Mouse (Mus musculus) embryonic facial prominence, embryonic 12.5 days (tissue): ENCODE measurements at regions not wholly inside any gene's neighbourhood (a gene's known extent, or its start where the extent isn't known, plus 50 kb on each side); places are given as distances from the start of the nearest gene placed in this dataset.

Experiments used
- ATAC-seq: fragments of 200-750 bp; cut with Nextera tagmentation; 2 replicates; pipeline ENCODE4 v1.8.0; 2017; ENCODE audit not compliant: insufficient number of reproducible peaks, insufficient read depth, low FRiP score, low TSS enrichment
- H3K27ac ChIP-seq: fragments of 300-500 bp; sonication (generic); 2 replicates; pipeline ENCODE4 v1.5.1; 2016; ENCODE audit warnings: mild to moderate bottlenecking
- H3K27me3 ChIP-seq: fragments of 300-500 bp; sonication (generic); 2 replicates; pipeline ENCODE4 v1.6.1; 2016; ENCODE audit warnings: mild to moderate bottlenecking, moderate library complexity
- H3K36me3 ChIP-seq: fragments of 300-500 bp; sonication (generic); 2 replicates; pipeline ENCODE4 v1.6.1; 2016; ENCODE audit warnings: mild to moderate bottlenecking
- H3K4me1 ChIP-seq: fragments of 300-500 bp; sonication (generic); 2 replicates; pipeline ENCODE4 v1.6.1; 2016
- H3K4me2 ChIP-seq: fragments of 300-500 bp; sonication (generic); replicated peaks from 2 replicates; pipeline ENCODE4 v1.6.1; 2016; ENCODE audit warnings: mild to moderate bottlenecking, moderate library complexity
- H3K4me3 ChIP-seq: fragments of 300-500 bp; sonication (generic); 2 replicates; pipeline ENCODE4 v1.5.1; 2016; ENCODE audit warnings: mild to moderate bottlenecking
- H3K9ac ChIP-seq: fragments of 300-500 bp; sonication (generic); 2 replicates; pipeline ENCODE4 v1.6.1; 2016; ENCODE audit warnings: mild to moderate bottlenecking, moderate library complexity
- H3K9me3 ChIP-seq: fragments of 300-500 bp; sonication (generic); 2 replicates; pipeline ENCODE4 v1.6.1; 2016; ENCODE audit warnings: mild to moderate bottlenecking, moderate library complexity
- WGBS: fragments of 180-500 bp; shearing (Covaris S2); methylation state at CpG from one replicate; pipeline ENCODE4 v1.1.7; 2016; 5-methylcytosine and 5-hydroxymethylcytosine counted together

DNA sequence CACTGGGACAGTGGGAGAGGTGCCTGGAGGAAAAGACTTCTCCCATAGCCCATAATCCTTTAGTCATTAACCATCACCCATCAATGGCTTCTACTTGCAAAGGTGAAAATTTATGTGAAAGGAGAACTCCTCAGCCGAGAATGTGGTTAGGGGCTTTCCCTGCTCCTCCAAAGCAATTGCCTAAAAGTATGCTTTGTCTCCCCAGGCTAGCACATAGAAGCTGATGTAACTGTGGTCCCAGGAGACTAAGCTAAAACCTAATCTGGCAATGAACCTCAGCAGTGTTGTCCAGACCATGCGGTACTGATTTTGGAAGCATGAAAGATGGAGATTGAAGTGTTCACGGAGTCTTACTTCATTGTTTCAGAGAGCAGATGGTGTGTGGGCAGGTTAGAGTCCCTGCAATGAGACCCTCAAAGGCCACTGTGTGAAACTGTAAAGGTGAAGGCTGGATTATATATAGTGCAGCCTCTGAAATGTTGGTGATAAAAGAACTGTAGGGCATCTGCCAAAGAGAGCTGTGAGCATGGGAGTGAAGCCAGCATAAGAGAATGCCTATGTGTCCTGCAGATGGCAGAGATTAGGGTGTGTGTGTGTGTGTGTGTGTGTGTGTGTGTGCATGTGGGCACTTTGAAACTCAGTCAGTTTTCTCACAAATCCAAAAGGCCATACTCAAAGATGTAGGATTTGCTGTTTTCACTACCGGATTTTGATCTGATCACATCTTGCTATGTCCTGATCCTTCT, 289.6 kb upstream of the Fermt1 start:
- 0 out of 2 replicates have a peak, but pooled peaks cover 3% of the 10 kb centered on the region for H3K27me3 ChIP-seq
- H3K9ac ChIP-seq: no peak overlapping the region
- H3K4me1 ChIP-seq: no peaks in the 10 kb centered on the region
- no peaks in the 10 kb centered on the region for H3K9me3 ChIP-seq
- no peak overlapping the region for H3K4me2 ChIP-seq
- ATAC-seq: no peak
- 62% methylated on average over 4 of the region's 4 CpGs for WGBS
- no peaks in the 10 kb centered on the region for H3K36me3 ChIP-seq
- H3K4me3 ChIP-seq: no peak overlapping the region
- H3K27ac ChIP-seq: no peak overlapping the region

DNA sequence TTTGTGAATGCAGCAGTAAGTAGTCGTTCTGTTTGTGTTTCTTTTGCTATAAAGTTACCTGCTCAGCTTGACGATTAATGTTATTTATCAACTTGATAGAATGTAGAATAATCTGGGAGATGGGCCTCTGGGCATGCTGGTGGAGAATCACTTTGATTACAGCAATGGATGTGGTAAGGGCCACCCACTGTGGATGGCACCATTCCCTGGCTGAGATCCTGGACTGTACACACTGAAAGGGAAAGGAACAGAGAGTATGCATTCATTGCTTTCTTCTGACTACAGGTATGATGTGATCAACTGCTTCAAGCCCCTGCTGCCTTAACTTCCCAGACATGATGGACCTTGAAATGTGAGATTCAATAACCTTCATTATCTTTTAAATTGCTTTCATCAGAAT, 299.8 kb upstream of the Bmp2 start:
- WGBS: 78% methylated on average over 2 of the region's 2 CpGs
- no peaks in the 10 kb centered on the region for H3K4me1 ChIP-seq
- H3K27me3 ChIP-seq: no peaks in the 10 kb centered on the region

GRCm38 (mm10) chr2:133274424-133274823, 277.5 kb upstream of the Bmp2 start:
- Histone ChIP-seq H3K9ac (no peak overlapping the region), H3K9me3 (no peaks in the 10 kb centered on the region), H3K36me3 (no peaks in the 10 kb centered on the region), H3K27ac (no peak overlapping the region), H3K4me2 (no peak overlapping the region), H3K27me3 (no peaks in the 10 kb centered on the region), H3K4me3 (no peak overlapping the region), H3K4me1 (no peaks in the 10 kb centered on the region)
- no peak for ATAC-seq
- WGBS: 21% methylated on average over 4 of the region's 4 CpGs

More for the DNA sequence above, 299.8 kb upstream of the Bmp2 start:
- ATAC-seq: no peak
- H3K4me2 ChIP-seq: no peak overlapping the region
- H3K36me3 ChIP-seq: no peaks in the 10 kb centered on the region
- H3K4me3 ChIP-seq: no peak overlapping the region
- H3K27ac ChIP-seq: no peak overlapping the region
- H3K9me3 ChIP-seq: no peaks in the 10 kb centered on the region
- H3K9ac ChIP-seq: no peak overlapping the region

DNA sequence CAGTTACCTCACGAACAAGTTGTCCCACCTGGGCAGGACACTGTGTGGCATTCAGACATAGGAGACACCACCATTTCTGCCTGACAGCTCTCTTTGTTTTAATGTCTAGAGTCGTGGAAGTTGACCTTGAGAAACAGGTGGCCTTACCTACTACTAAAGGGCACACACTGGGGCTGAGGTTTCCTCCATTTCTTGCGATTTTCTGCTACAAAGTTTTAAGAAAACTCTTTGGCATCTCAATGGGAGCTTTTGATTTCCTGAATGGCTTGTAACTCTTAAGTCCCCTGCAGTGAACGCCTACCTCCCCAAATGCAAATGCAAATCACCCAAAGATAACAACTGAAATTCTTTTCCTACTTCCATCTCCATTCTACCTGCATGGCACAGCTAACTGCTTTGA, 273.4 kb upstream of the Bmp2 start:
- Histone ChIP-seq H3K27me3 (no peaks in the 10 kb centered on the region), H3K4me3 (no peak overlapping the region), H3K27ac (no peak overlapping the region), H3K36me3 (no peaks in the 10 kb centered on the region), H3K4me1 (peaks cover 9% of the 10 kb centered on the region; the same call in 1 of the 2 replicates), H3K9ac (no peak overlapping the region), H3K4me2 (no peak overlapping the region), H3K9me3 (no peaks in the 10 kb centered on the region)
- 55% methylated on average over 4 of the region's 4 CpGs for WGBS
- ATAC-seq: no peak

DNA sequence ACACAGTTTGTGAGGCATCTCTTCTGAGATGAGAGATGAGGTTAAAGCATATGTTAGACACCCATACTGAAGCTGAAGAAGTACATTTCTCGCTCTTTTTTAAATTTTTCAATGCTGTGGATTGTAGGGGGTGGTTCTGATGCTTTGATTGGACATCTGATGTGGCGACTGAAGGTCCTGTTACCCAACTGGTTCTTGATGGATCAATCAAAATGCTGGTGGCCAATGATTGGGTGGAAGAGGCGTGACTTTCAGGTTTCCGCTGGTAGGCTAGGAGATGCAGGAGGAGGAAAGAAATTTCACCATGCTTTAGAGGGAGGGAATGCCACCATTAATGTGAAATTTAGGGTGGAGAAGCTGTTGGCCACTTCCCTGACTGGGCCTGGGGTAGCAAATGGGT, 272.7 kb upstream of the Bmp2 start:
- WGBS: 85% methylated on average over 4 of the region's 4 CpGs
- peaks cover 12% of the 10 kb centered on the region; the same call in 1 of the 2 replicates for H3K4me1 ChIP-seq
- H3K4me3 ChIP-seq: no peak overlapping the region
- no peak overlapping the region for H3K4me2 ChIP-seq
- no peaks in the 10 kb centered on the region for H3K9me3 ChIP-seq
- no peak overlapping the region for H3K27ac ChIP-seq
- H3K36me3 ChIP-seq: no peaks in the 10 kb centered on the region
- no peaks in the 10 kb centered on the region for H3K27me3 ChIP-seq
- no peak overlapping the region for H3K9ac ChIP-seq
- ATAC-seq: no peak

DNA sequence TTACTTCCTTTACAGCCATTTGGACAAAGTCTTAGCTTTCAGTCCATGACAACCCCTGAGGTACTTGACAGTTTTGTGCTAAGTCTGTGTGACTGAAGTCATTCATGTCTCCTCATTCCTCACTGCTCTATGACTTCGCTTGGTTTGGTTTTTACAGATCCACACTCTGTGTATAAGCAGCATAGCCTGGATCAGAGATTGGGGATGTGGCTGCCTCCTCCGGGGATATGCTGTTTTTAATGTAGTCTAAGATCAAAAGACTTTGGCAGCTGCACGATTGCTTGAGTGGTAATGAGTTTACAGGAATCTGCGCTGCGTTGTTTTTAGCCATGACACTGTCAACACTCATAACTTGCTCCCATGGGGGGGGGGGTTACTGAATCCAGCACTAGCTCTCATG, 269.3 kb upstream of the Bmp2 start:
- no peak for ATAC-seq
- H3K4me1 ChIP-seq: peaks cover 17% of the 10 kb centered on the region; the same call in 1 of the 2 replicates
- no peak overlapping the region for H3K4me3 ChIP-seq
- no peak overlapping the region for H3K4me2 ChIP-seq
- 42% methylated on average over 5 of the region's 5 CpGs for WGBS
- H3K27me3 ChIP-seq: no peaks in the 10 kb centered on the region
- H3K36me3 ChIP-seq: no peaks in the 10 kb centered on the region
- no peak overlapping the region for H3K9ac ChIP-seq
- H3K27ac ChIP-seq: no peak overlapping the region
- no peaks in the 10 kb centered on the region for H3K9me3 ChIP-seq

DNA sequence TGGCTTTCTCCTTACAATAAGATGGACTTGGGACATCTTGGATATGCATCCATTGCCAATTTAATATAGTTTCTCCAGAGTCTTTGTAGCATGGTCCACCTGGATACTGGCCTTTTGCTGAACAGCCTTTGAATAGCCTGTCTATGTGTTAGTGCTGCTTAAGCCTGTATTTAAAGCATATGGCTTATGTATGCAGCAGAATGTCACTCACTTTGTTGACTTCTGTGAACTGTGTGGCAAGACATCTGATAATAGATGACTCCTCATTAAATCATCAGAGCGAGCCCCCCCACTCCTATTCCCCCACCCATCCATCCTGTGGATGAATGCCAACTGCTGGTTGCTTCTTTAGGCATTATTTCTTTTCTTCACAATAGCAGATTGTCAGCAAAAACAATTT, 268.2 kb upstream of the Bmp2 start:
- 44% methylated on average over 1 of the region's 1 CpGs for WGBS
- no peaks in the 10 kb centered on the region for H3K36me3 ChIP-seq
- H3K4me2 ChIP-seq: no peak overlapping the region
- no peaks in the 10 kb centered on the region for H3K27me3 ChIP-seq
- no peak overlapping the region for H3K4me3 ChIP-seq
- H3K27ac ChIP-seq: 0 out of 2 replicates have a peak overlapping the region, but pooled peaks have one; percentile 11
- H3K4me1 ChIP-seq: peaks cover 17% of the 10 kb centered on the region; the same call in 1 of the 2 replicates
- H3K9ac ChIP-seq: no peak overlapping the region
- ATAC-seq: no peak
- no peaks in the 10 kb centered on the region for H3K9me3 ChIP-seq

GRCm38 (mm10) chr2:133294136-133294535, 257.8 kb upstream of the Bmp2 start:
- H3K4me2 ChIP-seq: no peak overlapping the region
- ATAC-seq: no peak
- H3K27ac ChIP-seq: no peak overlapping the region
- no peak overlapping the region for H3K9ac ChIP-seq
- WGBS: 80% methylated on average over 7 of the region's 7 CpGs
- no peaks in the 10 kb centered on the region for H3K27me3 ChIP-seq
- no peaks in the 10 kb centered on the region for H3K4me1 ChIP-seq
- H3K4me3 ChIP-seq: no peak overlapping the region
- H3K36me3 ChIP-seq: no peaks in the 10 kb centered on the region
- no peaks in the 10 kb centered on the region for H3K9me3 ChIP-seq

- no peaks in the 10 kb centered on the region for H3K27me3 ChIP-seq
- no peak for ATAC-seq
- no peaks in the 10 kb centered on the region for H3K36me3 ChIP-seq
- H3K4me2 ChIP-seq: no peak overlapping the region
- no peak overlapping the region for H3K9ac ChIP-seq
- no peak overlapping the region for H3K4me3 ChIP-seq
- WGBS: 82% methylated on average over 3 of the region's 3 CpGs
- no peaks in the 10 kb centered on the region for H3K4me1 ChIP-seq
- no peaks in the 10 kb centered on the region for H3K9me3 ChIP-seq
- no peak overlapping the region for H3K27ac ChIP-seq
These were observed 246.0 kb upstream of the Bmp2 start for GRCm38 (mm10) chr2:133305936-133306335.

DNA sequence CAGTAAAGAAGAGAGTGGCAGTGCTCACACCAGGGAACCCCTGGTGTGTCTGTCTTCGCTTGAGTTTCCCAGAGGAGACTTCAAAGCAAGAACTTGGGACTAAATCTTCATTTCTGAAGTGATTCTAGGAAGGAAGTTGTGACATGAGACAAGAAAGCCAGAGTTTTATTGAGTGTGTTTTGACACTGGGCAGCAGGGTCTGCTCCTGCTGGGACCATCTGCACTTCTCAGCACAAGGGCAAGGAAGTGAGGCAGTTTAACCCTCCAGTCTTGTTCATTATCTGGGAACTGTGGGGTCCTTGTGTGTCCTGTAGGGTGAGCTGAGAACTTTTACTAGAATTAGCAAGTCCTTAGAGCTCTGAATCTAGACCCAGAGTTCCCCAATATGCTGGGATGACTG, 241.0 kb upstream of the Bmp2 start:
- no peak overlapping the region for H3K4me2 ChIP-seq
- WGBS: 64% methylated on average over 1 of the region's 1 CpGs
- no peaks in the 10 kb centered on the region for H3K36me3 ChIP-seq
- H3K9me3 ChIP-seq: no peaks in the 10 kb centered on the region
- H3K4me1 ChIP-seq: no peaks in the 10 kb centered on the region
- no peak overlapping the region for H3K27ac ChIP-seq
- ATAC-seq: no peak
- H3K27me3 ChIP-seq: no peaks in the 10 kb centered on the region
- H3K4me3 ChIP-seq: no peak overlapping the region
- H3K9ac ChIP-seq: no peak overlapping the region

GRCm38 (mm10) chr2:133326290-133327050, 225.5 kb upstream of the Bmp2 start:
- no peak for ATAC-seq
- no peaks in the 10 kb centered on the region for H3K27me3 ChIP-seq
- no peak overlapping the region for H3K27ac ChIP-seq
- H3K4me3 ChIP-seq: no peak overlapping the region
- no peaks in the 10 kb centered on the region for H3K36me3 ChIP-seq
- no peak overlapping the region for H3K9ac ChIP-seq
- 59% methylated on average over 6 of the region's 6 CpGs for WGBS
- H3K4me1 ChIP-seq: no peaks in the 10 kb centered on the region
- no peak overlapping the region for H3K4me2 ChIP-seq
- no peaks in the 10 kb centered on the region for H3K9me3 ChIP-seq

- H3K27ac ChIP-seq: no peak overlapping the region
- no peak overlapping the region for H3K4me3 ChIP-seq
- H3K27me3 ChIP-seq: no peaks in the 10 kb centered on the region
- H3K36me3 ChIP-seq: no peaks in the 10 kb centered on the region
- WGBS: 53% methylated on average over 2 of the region's 2 CpGs
- H3K9ac ChIP-seq: no peak overlapping the region
- H3K4me2 ChIP-seq: no peak overlapping the region
- H3K9me3 ChIP-seq: no peaks in the 10 kb centered on the region
- H3K4me1 ChIP-seq: no peaks in the 10 kb centered on the region
- no peak for ATAC-seq
These were observed 224.3 kb upstream of the Bmp2 start for GRCm38 (mm10) chr2:133327653-133328052.
